Mouse (Mus musculus): ENCODE results near the gene Cstf1. TPM values are rescaled to one million over a fixed set of nuclear protein-coding genes. Genes with fewer than 3 reads are reported as not detected.

Cstf1 gene
- total and polyA plus RNA-seq, 3 experiments: 44.2 to 62.1 (median 53.2) TPM

DNA sequence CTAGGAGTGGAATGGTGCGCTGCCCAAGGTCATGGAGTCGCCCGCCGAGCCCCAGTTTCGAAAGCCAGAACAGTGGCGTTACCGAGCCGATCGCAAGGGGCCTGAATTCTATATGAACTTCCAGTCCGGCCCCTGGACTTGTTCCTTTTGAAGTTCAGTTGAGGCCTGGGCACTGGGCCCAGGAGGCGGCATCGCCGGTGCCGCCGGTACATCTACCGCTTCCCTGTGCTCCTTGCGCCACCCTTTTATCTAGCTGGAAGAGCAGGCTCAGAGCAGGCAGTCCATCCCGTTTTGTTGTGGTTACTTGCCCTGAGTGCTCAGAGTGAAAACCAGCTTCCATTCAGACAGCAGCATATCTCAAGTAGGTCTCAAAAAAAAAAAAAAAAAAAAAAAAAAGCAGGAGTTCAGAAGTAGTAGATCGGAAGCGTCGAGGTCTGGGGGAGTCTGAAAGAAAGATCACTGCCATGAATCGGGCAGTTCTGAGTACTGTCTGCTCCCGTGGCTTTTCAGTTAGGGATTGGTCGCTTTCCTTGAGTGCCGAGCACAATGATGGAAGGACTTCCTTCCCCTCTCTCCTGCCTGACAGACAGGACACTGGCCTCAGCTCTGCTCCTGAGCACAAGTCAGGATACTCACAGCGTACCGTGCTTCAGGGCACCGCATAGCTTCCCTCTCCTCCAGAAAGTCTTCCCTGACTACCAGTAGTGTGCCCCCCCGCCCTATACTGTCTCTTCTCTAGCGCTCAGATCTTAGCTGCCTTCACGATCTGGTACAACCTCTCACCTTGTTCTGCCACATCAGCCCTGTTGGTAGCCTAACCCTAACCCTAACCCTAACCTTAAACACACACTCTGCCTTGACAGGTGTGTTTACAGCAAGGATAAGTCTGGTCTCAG, 24.2 kb upstream of the Cstf1 start:
- dilution Hi-C loops (cut with MboI; ENCODE audit: extremely low pct_ligation_motif_present, extremely low pct_unique_long_range_greater_than_20kb, low sequenced_read_pairs): no loop called here
- in situ Hi-C loops (cut with MboI; ENCODE audit: low pct_ligation_motif_present, low pct_unique_long_range_greater_than_20kb, low sequenced_read_pairs): no loop called here

DNA sequence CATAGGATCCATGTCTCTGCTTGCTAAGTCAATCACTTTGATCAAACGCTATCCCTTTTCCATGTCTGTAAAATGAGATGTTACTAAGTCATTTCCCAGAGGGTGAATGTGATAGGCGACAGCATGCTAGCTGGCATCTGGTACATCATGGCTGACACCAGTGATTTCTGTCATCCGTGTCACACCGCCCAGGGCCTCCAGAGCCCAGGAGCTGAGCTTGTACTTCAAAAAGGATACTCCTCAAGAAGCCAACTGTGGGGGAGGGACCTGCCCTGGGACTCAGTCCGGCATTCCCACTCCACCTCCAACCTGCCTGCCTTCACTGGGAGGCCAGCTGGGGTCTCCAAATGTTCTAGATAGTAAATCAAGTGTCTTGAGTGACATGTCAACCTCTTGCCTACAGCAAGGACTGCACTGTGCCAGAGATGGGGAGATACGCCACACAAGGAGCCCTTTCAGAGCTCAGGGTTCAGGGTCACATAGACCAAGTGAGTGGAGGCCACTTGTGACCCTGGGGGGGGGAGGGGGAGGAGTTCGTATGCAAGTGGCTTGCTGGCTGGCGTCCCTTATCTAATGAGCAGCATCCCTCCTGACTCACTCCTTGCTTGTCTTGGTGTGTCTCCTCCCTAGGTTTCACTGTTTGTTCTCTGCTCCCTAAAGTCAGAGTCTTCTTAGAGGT, 23.4 kb upstream of the Cstf1 start:
- no peak for DNase-seq (ENCODE audit: extremely low read depth)
- dilution Hi-C loops (cut with MboI; ENCODE audit: extremely low pct_ligation_motif_present, extremely low pct_unique_long_range_greater_than_20kb, low sequenced_read_pairs) (no loop called here), in situ Hi-C loops (cut with MboI; ENCODE audit: low pct_ligation_motif_present, low pct_unique_long_range_greater_than_20kb, low sequenced_read_pairs) (no loop called here)
- Histone ChIP-seq H3K4me3 (replicated peaks in 1 of 3; ENCODE audit: low read depth in 2 of 3, low read length in 2 of 3, poor library complexity in 1 of 3) (no peak overlapping the region), H3K36me3 (replicated peaks in 1 of 2; ENCODE audit: control insufficient read depth in 1 of 2, insufficient read depth in 1 of 2, low read length in 1 of 2) (no peaks in the 10 kb centered on the region), H3K4me2 (ENCODE audit: insufficient read depth, low read depth, poor library complexity, severe bottlenecking) (no peak overlapping the region), H3K27ac (ENCODE audit: insufficient read depth, low read depth) (no peak overlapping the region), H3K79me2 (replicated peaks; ENCODE audit: control insufficient read depth, extremely low read depth, insufficient read depth, poor library complexity, severe bottlenecking) (no peaks in the 10 kb centered on the region), H3K9ac (ENCODE audit: insufficient read depth, low read depth) (no peak overlapping the region), H3K9me3 (replicated peaks; ENCODE audit: low read length) (peaks cover 5% of the 10 kb centered on the region), H3K4me1 (ENCODE audit: control insufficient read depth in 1 of 2, insufficient read depth in 2 of 2) (peaks cover 4 to 5% of the 10 kb centered on the region in 2 experiments; a peak in 1 of 4 replicates), H3K27me3 (replicated peaks) (peaks cover 25% of the 10 kb centered on the region)
- no peak for TF ChIP-seq NELFE (IDR thresholded peaks at IDR 0.05; ENCODE audit: low read depth, low read length)
- TF ChIP-seq POLR2AphosphoS2 (IDR thresholded peaks at IDR 0.05; ENCODE audit: low read depth, low read length): no peak
- TF ChIP-seq MEF2A (IDR thresholded peaks at IDR 0.05; ENCODE audit: borderline replicate concordance, low read depth, low read length): no peak
- TF ChIP-seq CTCF (conservative IDR thresholded peaks at IDR 0.05 in 1 of 2, IDR thresholded peaks at IDR 0.05 in 1 of 2; ENCODE audit: low read depth in 2 of 2, low read length in 2 of 2): no peak
- no peak for TF ChIP-seq JUND (conservative IDR thresholded peaks at IDR 0.05; ENCODE audit: low read depth, low read length)
- no peak for TF ChIP-seq POLR2A (IDR thresholded peaks at IDR 0.05; ENCODE audit: low read depth, low read length)
- no peak for TF ChIP-seq MAZ (IDR thresholded peaks at IDR 0.05; ENCODE audit: low read depth, low read length)
- TF ChIP-seq CHD1 (IDR thresholded peaks at IDR 0.05; ENCODE audit: low read depth, low read length): no peak
- no peak for TF ChIP-seq E2F4 (IDR thresholded peaks at IDR 0.05; ENCODE audit: insufficient replicate concordance, low read depth, low read length)
- no peak for TF ChIP-seq JUN (IDR thresholded peaks at IDR 0.05; ENCODE audit: insufficient read depth, low read depth, low read length)

More for the DNA sequence above, 24.2 kb upstream of the Cstf1 start:
- Histone ChIP-seq H3K27ac (ENCODE audit: insufficient read depth, low read depth) (no peak overlapping the region), H3K4me2 (ENCODE audit: insufficient read depth, low read depth, poor library complexity, severe bottlenecking) (peak overlapping the region; percentile 4; the same call in 1 of the 2 replicates), H3K36me3 (replicated peaks in 1 of 2; ENCODE audit: control insufficient read depth in 1 of 2, insufficient read depth in 1 of 2, low read length in 1 of 2) (no peaks in the 10 kb centered on the region), H3K9ac (ENCODE audit: insufficient read depth, low read depth) (peak overlapping the region; percentile 8; the same call in 1 of the 2 replicates), H3K27me3 (replicated peaks) (peaks cover 33% of the 10 kb centered on the region), H3K9me3 (replicated peaks; ENCODE audit: low read length) (peaks cover 5% of the 10 kb centered on the region), H3K79me2 (replicated peaks; ENCODE audit: control insufficient read depth, extremely low read depth, insufficient read depth, poor library complexity, severe bottlenecking) (no peaks in the 10 kb centered on the region), H3K4me3 (replicated peaks in 1 of 3; ENCODE audit: low read depth in 2 of 3, low read length in 2 of 3, poor library complexity in 1 of 3) (peak overlapping the region; percentile 54 to 58 (median 54)), H3K4me1 (ENCODE audit: control insufficient read depth in 1 of 2, insufficient read depth in 2 of 2) (peaks cover 4 to 5% of the 10 kb centered on the region in 2 experiments; a peak in 1 of 4 replicates)
- no peak for TF ChIP-seq USF2 (conservative IDR thresholded peaks at IDR 0.05; ENCODE audit: low read depth, low read length)
- no peak for TF ChIP-seq NRF1 (IDR thresholded peaks at IDR 0.05; ENCODE audit: low read depth, low read length)
- TF ChIP-seq ETS1 (conservative IDR thresholded peaks at IDR 0.05; ENCODE audit: low read depth, low read length): no peak
- no peak for TF ChIP-seq NELFE (IDR thresholded peaks at IDR 0.05; ENCODE audit: low read depth, low read length)
- no peak for TF ChIP-seq CHD1 (IDR thresholded peaks at IDR 0.05; ENCODE audit: low read depth, low read length)
- no peak for TF ChIP-seq TBP (conservative IDR thresholded peaks at IDR 0.05; ENCODE audit: low read depth, low read length)
- TF ChIP-seq USF1 (IDR thresholded peaks at IDR 0.05; ENCODE audit: low read depth, low read length): no peak
- TF ChIP-seq MAZ (IDR thresholded peaks at IDR 0.05; ENCODE audit: low read depth, low read length): no peak
- no peak for TF ChIP-seq E2F4 (IDR thresholded peaks at IDR 0.05; ENCODE audit: insufficient replicate concordance, low read depth, low read length)
- TF ChIP-seq HCFC1 (IDR thresholded peaks at IDR 0.05; ENCODE audit: low read depth, low read length): no peak
- no peak for TF ChIP-seq POLR2AphosphoS2 (IDR thresholded peaks at IDR 0.05; ENCODE audit: low read depth, low read length)
- no peak for TF ChIP-seq ELF1 (IDR thresholded peaks at IDR 0.05; ENCODE audit: low read depth, low read length)
- TF ChIP-seq RCOR1 (conservative IDR thresholded peaks at IDR 0.05; ENCODE audit: low read depth, low read length): no peak
- no peak for DNase-seq (ENCODE audit: extremely low read depth)
